Mouse (Mus musculus) spleen, postnatal 10 days (tissue): ENCODE results near the gene Cluh.

Experiments used
- DNase-seq, 2 experiments: peaks; one replicate each; pipeline ENCODE4 v3.0.0; 2021 to 2022; ENCODE audit warnings: low spot score in 2 of 2

Gene Cluh

GRCm38 (mm10) chr11:74647966-74648365 lies 1.3 kb upstream of the Cluh start:
- no peak for DNase-seq

GRCm38 (mm10) chr11:74648676-74649075 lies 619 bp upstream of the Cluh start:
- DNase-seq, result no peak

- DNase-seq, result peak in 1 of 2 experiments; percentile 48
Measured at GRCm38 (mm10) chr11:74649647-74650551, 604 bp downstream of the Cluh start.

GRCm38 (mm10) chr11:74650576-74651100 lies 1.3 kb downstream of the Cluh start:
- DNase-seq, result no peak

GRCm38 (mm10) chr11:74652791-74653191 lies 3.5 kb downstream of the Cluh start:
- no peak for DNase-seq

- no peak for DNase-seq
Measured at GRCm38 (mm10) chr11:74653385-74653784, 4.1 kb downstream of the Cluh start.

GRCm38 (mm10) chr11:74655941-74656340 lies 6.6 kb downstream of the Cluh start:
- no peak for DNase-seq

GRCm38 (mm10) chr11:74660336-74660735 lies 11.0 kb downstream of the Cluh start:
- DNase-seq, result no peak

- no peak for DNase-seq
Measured at GRCm38 (mm10) chr11:74661641-74662040, 12.3 kb downstream of the Cluh start.

GRCm38 (mm10) chr11:74662221-74662620 lies 12.9 kb downstream of the Cluh start:
- DNase-seq, result no peak

- DNase-seq, result no peak
Measured at GRCm38 (mm10) chr11:74664279-74664678, 15.0 kb downstream of the Cluh start.

GRCm38 (mm10) chr11:74664906-74665305 lies 15.6 kb downstream of the Cluh start:
- no peak for DNase-seq

- DNase-seq, result no peak
Measured at GRCm38 (mm10) chr11:74665631-74666283, 16.5 kb downstream of the Cluh start.

- DNase-seq, result peak in 1 of 2 experiments; percentile 2
Measured at GRCm38 (mm10) chr11:74666284-74666652, 17.0 kb downstream of the Cluh start.

GRCm38 (mm10) chr11:74666776-74667581 lies 17.7 kb downstream of the Cluh start:
- peak in 1 of 2 experiments; percentile 4 for DNase-seq

- DNase-seq, result no peak
Measured at GRCm38 (mm10) chr11:74667582-74668010, 18.3 kb downstream of the Cluh start.

GRCm38 (mm10) chr11:74668466-74668865 lies 19.2 kb downstream of the Cluh start:
- no peak for DNase-seq

- no peak for DNase-seq
Measured at GRCm38 (mm10) chr11:74668971-74669370, 19.7 kb downstream of the Cluh start.

- DNase-seq, result peak in 1 of 2 experiments; percentile 10
Measured at GRCm38 (mm10) chr11:74670151-74670550, 20.9 kb downstream of the Cluh start.

GRCm38 (mm10) chr11:74671013-74671412 lies 21.7 kb downstream of the Cluh start:
- DNase-seq, result no peak

- peak in 1 of 2 experiments; percentile 3 for DNase-seq
Measured at GRCm38 (mm10) chr11:74671839-74672238, 22.5 kb downstream of the Cluh start.
